Mouse (Mus musculus) MEL (cell line): ENCODE results near the gene Pcdh20. TPM values are rescaled to one million over a fixed set of nuclear protein-coding genes. Genes with fewer than 3 reads are reported as not detected.
A peak's percentile ranks its signal among the peaks of the same experiment; 100 is the strongest.

Source experiments
- DNase-seq: peaks from one replicate; pipeline ENCODE4 v3.0.0; 2011; ENCODE audit warnings: low read depth, low spot score
- H3K27ac ChIP-seq: 2 replicates; pipeline ENCODE4 v1.5.1; 2012; ENCODE audit warnings: low read depth, mild to moderate bottlenecking, control low read depth, low read length, moderate library complexity; ENCODE audit not compliant: control insufficient read depth
- H3K27me3 ChIP-seq, 2 experiments: fragments of 150-350 bp in 1 of 2; sonication (generic) in 1 of 2; 2 replicates each; pipeline ENCODE4 v1.6.1; 2012; ENCODE audit warnings: low read length in 2 of 2, mild to moderate bottlenecking in 2 of 2, improper control_type of control experiment in 1 of 2, moderate library complexity in 1 of 2; ENCODE audit not compliant: insufficient read depth in 2 of 2, control insufficient read depth in 1 of 2
- H3K36me3 ChIP-seq, 2 experiments: 2 replicates each; pipeline ENCODE4 v1.6.1; 2012 to 2014; ENCODE audit warnings: low read length in 2 of 2, improper control_type of control experiment in 1 of 2, inconsistent platforms in 1 of 2, mild to moderate bottlenecking in 1 of 2; ENCODE audit not compliant: insufficient read depth in 2 of 2, control insufficient read depth in 1 of 2
- H3K4me1 ChIP-seq, 2 experiments: fragments of 150-350 bp in 1 of 2; sonication (generic) in 1 of 2; 2 replicates each; pipeline ENCODE4 v1.6.1; 2012; ENCODE audit warnings: low read length in 2 of 2, improper control_type of control experiment in 1 of 2, mild to moderate bottlenecking in 1 of 2; ENCODE audit not compliant: insufficient read depth in 2 of 2, control insufficient read depth in 1 of 2
- H3K4me3 ChIP-seq, 2 experiments: fragments of 150-350 bp in 1 of 2; sonication (generic) in 1 of 2; 2 replicates each; pipeline ENCODE4 v1.5.1; 2012; ENCODE audit warnings: low read depth in 2 of 2, low read length in 2 of 2, mild to moderate bottlenecking in 2 of 2, moderate library complexity in 2 of 2, control low read depth in 1 of 2, improper control_type of control experiment in 1 of 2; ENCODE audit not compliant: control insufficient read depth in 1 of 2, insufficient read depth in 1 of 2
- H3K79me2 ChIP-seq: 2 replicates; pipeline ENCODE4 v1.6.1; 2012; ENCODE audit warnings: mild to moderate bottlenecking, low read length, moderate library complexity; ENCODE audit not compliant: control insufficient read depth, poor library complexity, insufficient read depth
- H3K9ac ChIP-seq: 2 replicates; pipeline ENCODE4 v1.6.1; 2012; ENCODE audit warnings: low read depth, mild to moderate bottlenecking, control low read depth, low read length, moderate library complexity; ENCODE audit not compliant: control insufficient read depth, poor library complexity, severe bottlenecking
- H3K9me3 ChIP-seq: fragments of 150-350 bp; sonication (generic); replicated peaks from 2 replicates; pipeline ENCODE4 v1.6.1; 2012; ENCODE audit warnings: mild to moderate bottlenecking, low read length, improper control_type of control experiment, moderate library complexity; ENCODE audit not compliant: insufficient read depth
- BHLHE40 ChIP-seq: IDR thresholded peaks from 2 replicates; pipeline ENCODE4 v1.6.1; 2012; ENCODE audit warnings: low read depth, mild to moderate bottlenecking, inconsistent platforms, low read length, improper control_type of control experiment, borderline replicate concordance
- CHD1 ChIP-seq: IDR thresholded peaks from 2 replicates; pipeline ENCODE4 v1.6.1; 2012; ENCODE audit warnings: low read depth, mild to moderate bottlenecking, inconsistent platforms, low read length, improper control_type of control experiment
- CHD2 ChIP-seq: IDR thresholded peaks from 2 replicates; pipeline ENCODE4 v1.6.1; 2011; ENCODE audit warnings: low read length, improper control_type of control experiment
- CTCF ChIP-seq, 3 experiments: IDR thresholded peaks in 2 of 3; conservative IDR thresholded peaks in 1 of 3; 2 replicates each; pipeline ENCODE4 v1.5.1; 2011 to 2012; ENCODE audit warnings: low read length in 3 of 3, low read depth in 2 of 3, mild to moderate bottlenecking in 2 of 3, improper control_type of control experiment in 1 of 3, inconsistent platforms in 1 of 3, mixed read lengths in 1 of 3, moderate library complexity in 1 of 3; ENCODE audit not compliant: control insufficient read depth in 1 of 3, insufficient read depth in 1 of 3, poor library complexity in 1 of 3, severe bottlenecking in 1 of 3
- E2F4 ChIP-seq: IDR thresholded peaks from 2 replicates; pipeline ENCODE4 v1.6.1; 2011; ENCODE audit warnings: low read depth, low read length, improper control_type of control experiment, borderline replicate concordance
- EP300 ChIP-seq, 2 experiments: IDR thresholded peaks; 2 replicates each; pipeline ENCODE4 v1.6.1; 2011; ENCODE audit warnings: improper control_type of control experiment in 2 of 2, low read length in 2 of 2, low read depth in 1 of 2, mild to moderate bottlenecking in 1 of 2
- HCFC1 ChIP-seq: IDR thresholded peaks from 2 replicates; pipeline ENCODE4 v1.6.1; 2012; ENCODE audit warnings: low read depth, mild to moderate bottlenecking, inconsistent platforms, low read length, improper control_type of control experiment, moderate library complexity
- JUND ChIP-seq: IDR thresholded peaks from 2 replicates; pipeline ENCODE4 v1.6.1; 2011; ENCODE audit warnings: low read depth, mild to moderate bottlenecking, improper control_type of control experiment, low read length
- KAT2A ChIP-seq: conservative IDR thresholded peaks from 2 replicates; pipeline ENCODE4 v1.6.1; 2012; ENCODE audit warnings: low read depth, low read length, improper control_type of control experiment, inconsistent platforms
- MAX ChIP-seq: IDR thresholded peaks from 2 replicates; pipeline ENCODE4 v1.6.1; 2011; ENCODE audit warnings: low read length, improper control_type of control experiment
- MAZ ChIP-seq: IDR thresholded peaks from 2 replicates; pipeline ENCODE4 v1.6.1; 2012; ENCODE audit warnings: low read depth, mild to moderate bottlenecking, inconsistent platforms, low read length, improper control_type of control experiment
- MEF2A ChIP-seq: IDR thresholded peaks from 2 replicates; pipeline ENCODE4 v1.6.1; 2014; ENCODE audit warnings: low read depth, mild to moderate bottlenecking, inconsistent platforms, low read length, improper control_type of control experiment; ENCODE audit not compliant: poor library complexity, insufficient replicate concordance, severe bottlenecking; ENCODE audit errors: extremely low read depth
- MXI1 ChIP-seq: IDR thresholded peaks from 2 replicates; pipeline ENCODE4 v1.6.1; 2011; ENCODE audit warnings: mild to moderate bottlenecking, low read depth, low read length, improper control_type of control experiment
- MYB ChIP-seq: IDR thresholded peaks from 2 replicates; pipeline ENCODE4 v1.6.1; 2011; ENCODE audit warnings: mild to moderate bottlenecking, low read depth, low read length, improper control_type of control experiment
- NELFE ChIP-seq: IDR thresholded peaks from 2 replicates; pipeline ENCODE4 v1.6.1; 2011; ENCODE audit warnings: low read depth, low read length, improper control_type of control experiment
- NRF1 ChIP-seq: IDR thresholded peaks from 2 replicates; pipeline ENCODE4 v1.6.1; 2014; ENCODE audit warnings: low read depth, mild to moderate bottlenecking, inconsistent platforms, low read length, improper control_type of control experiment, moderate library complexity; ENCODE audit not compliant: poor library complexity, insufficient read depth, severe bottlenecking
- POLR2AphosphoS2 ChIP-seq: IDR thresholded peaks from 2 replicates; pipeline ENCODE4 v1.6.1; 2011; ENCODE audit warnings: low read length, improper control_type of control experiment
- SIN3A ChIP-seq: IDR thresholded peaks from 2 replicates; pipeline ENCODE4 v1.6.1; 2012; ENCODE audit warnings: low read length, improper control_type of control experiment, inconsistent platforms
- TAL1 ChIP-seq: IDR thresholded peaks from 2 replicates; pipeline ENCODE4 v1.6.1; 2012; ENCODE audit warnings: mild to moderate bottlenecking, inconsistent platforms, low read length, moderate library complexity, mixed read lengths
- TBP ChIP-seq: IDR thresholded peaks from 2 replicates; pipeline ENCODE4 v1.8.0; 2011; ENCODE audit warnings: low read depth, low read length, improper control_type of control experiment
- USF1 ChIP-seq: IDR thresholded peaks from 2 replicates; pipeline ENCODE4 v1.6.1; 2014; ENCODE audit warnings: low read depth, mild to moderate bottlenecking, inconsistent platforms, low read length, improper control_type of control experiment, moderate library complexity
- USF2 ChIP-seq, 2 experiments: IDR thresholded peaks; 2 replicates each; pipeline ENCODE4 v1.6.1; 2011 to 2012; ENCODE audit warnings: improper control_type of control experiment in 2 of 2, low read length in 2 of 2, borderline replicate concordance in 1 of 2, inconsistent platforms in 1 of 2, low read depth in 1 of 2, mild to moderate bottlenecking in 1 of 2; ENCODE audit not compliant: insufficient read depth in 1 of 2
- ZC3H11A ChIP-seq: IDR thresholded peaks from 2 replicates; pipeline ENCODE4 v1.6.1; 2012; ENCODE audit warnings: low read depth, mild to moderate bottlenecking, inconsistent platforms, low read length, improper control_type of control experiment
- ZKSCAN1 ChIP-seq: IDR thresholded peaks from 2 replicates; pipeline ENCODE4 v1.6.1; 2012; ENCODE audit warnings: low read depth, mild to moderate bottlenecking, inconsistent platforms, low read length, improper control_type of control experiment, moderate library complexity
- ZMIZ1 ChIP-seq: IDR thresholded peaks from 2 replicates; pipeline ENCODE4 v1.6.1; 2012; ENCODE audit warnings: low read depth, mild to moderate bottlenecking, inconsistent platforms, low read length, improper control_type of control experiment, moderate library complexity
- ZNF384 ChIP-seq: IDR thresholded peaks from 2 replicates; pipeline ENCODE4 v1.6.1; 2012; ENCODE audit warnings: low read depth, mild to moderate bottlenecking, inconsistent platforms, low read length, improper control_type of control experiment
- polyA plus RNA-seq, 2 experiments: library from polyadenylated mRNA; stranded (reverse) in 1 of 2; unstranded in 1 of 2; fragments of >175 nt in 1 of 2; fragments of >200 nt in 1 of 2; gene quantifications; 2 replicates each; pipeline versions ENCODE4 v1.2.1 to v1.2.4; 2012; ENCODE audit warnings: low replicate concordance in 2 of 2, low read depth in 1 of 2; ENCODE audit not compliant: insufficient read length in 2 of 2, insufficient read depth in 1 of 2, missing spikeins in 1 of 2
- total RNA-seq: library from RNA; depleted of rRNA; stranded (reverse); fragments of 300-350 nt; gene quantifications from 2 replicates; pipeline ENCODE4 v1.2.3, GENCODE M21; 2012

The Pcdh20 gene
- total and polyA plus RNA-seq, 3 experiments, result not detected

- TF ChIP-seq USF2 (IDR thresholded peaks at IDR 0.05; ENCODE audit: borderline replicate concordance in 1 of 2, insufficient read depth in 1 of 2, low read depth in 1 of 2, low read length in 2 of 2), result no peak
- no peak for TF ChIP-seq ZKSCAN1
- TF ChIP-seq SIN3A, result no peak
- no peak for TF ChIP-seq EP300 (IDR thresholded peaks at IDR 0.05; ENCODE audit: low read depth in 1 of 2, low read length in 2 of 2)
- no peak for TF ChIP-seq MAZ
- no peak for TF ChIP-seq TAL1
- no peak for TF ChIP-seq NELFE
- TF ChIP-seq KAT2A, result no peak
- no peak for TF ChIP-seq ZMIZ1
- no peak for TF ChIP-seq JUND
- no peak for TF ChIP-seq E2F4
- no peak for TF ChIP-seq USF1
- no peak for TF ChIP-seq MEF2A
- no peak for TF ChIP-seq POLR2AphosphoS2
- no peak for TF ChIP-seq CHD1
- TF ChIP-seq MXI1, result no peak
- no peak for TF ChIP-seq CHD2
- TF ChIP-seq ZC3H11A, result peak; percentile 51
Measured at GRCm38 (mm10) chr14:88479909-88480308, 8.7 kb upstream of the Pcdh20 start (continued).

GRCm38 (mm10) chr14:88469956-88470355 lies 1.2 kb downstream of the Pcdh20 start:
- Histone ChIP-seq H3K27ac (no peak overlapping the region), H3K9ac (no peak overlapping the region), H3K27me3 (no peaks in the 10 kb centered on the region), H3K4me3 (no peak overlapping the region), H3K4me1 (no peaks in the 10 kb centered on the region), H3K9me3 (no peaks in the 10 kb centered on the region), H3K79me2 (no peaks in the 10 kb centered on the region), H3K36me3 (no peaks in the 10 kb centered on the region)
- DNase-seq, result no peak
- TF ChIP-seq EP300 (IDR thresholded peaks at IDR 0.05; ENCODE audit: low read depth in 1 of 2, low read length in 2 of 2) (no peak), ZNF384 (no peak)

DNA sequence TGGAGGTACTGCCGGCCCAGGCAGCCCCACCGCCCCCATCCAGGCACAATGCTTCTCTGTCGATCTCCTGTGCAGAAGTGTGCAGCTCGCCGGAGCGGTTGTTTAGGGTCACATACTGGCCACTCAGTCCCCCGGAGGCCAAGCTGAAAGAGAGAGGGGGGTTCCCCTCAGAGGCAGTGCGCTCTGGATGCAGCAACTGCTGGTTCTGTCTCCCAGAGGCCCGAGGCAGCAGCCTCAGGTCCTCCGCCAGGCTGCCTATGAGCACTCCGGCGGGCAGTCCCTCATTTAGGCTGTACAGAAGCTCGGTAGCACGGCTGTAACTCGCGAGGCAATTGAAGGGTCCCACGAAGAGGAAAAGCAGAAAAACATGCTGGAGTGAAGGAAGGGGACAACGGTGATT lies 1.8 kb downstream of the Pcdh20 start:
- TF ChIP-seq CHD2 (no peak), MAX (no peak), HCFC1 (no peak), NELFE (no peak), MXI1 (no peak), CTCF (IDR thresholded peaks at IDR 0.05 in 2 of 3, conservative IDR thresholded peaks at IDR 0.05 in 1 of 3; ENCODE audit: control insufficient read depth in 1 of 3, insufficient read depth in 1 of 3, low read depth in 2 of 3, low read length in 3 of 3, poor library complexity in 1 of 3, severe bottlenecking in 1 of 3) (no peak), NRF1 (no peak), POLR2AphosphoS2 (no peak), ZMIZ1 (no peak), JUND (no peak), ZC3H11A (no peak), MYB (no peak), KAT2A (no peak), ZKSCAN1 (no peak), TBP (no peak), BHLHE40 (no peak)
- H3K9ac ChIP-seq, result no peak overlapping the region
- no peaks in the 10 kb centered on the region for H3K79me2 ChIP-seq
- H3K9me3 ChIP-seq, result no peaks in the 10 kb centered on the region
- no peak overlapping the region for H3K27ac ChIP-seq
- no peaks in the 10 kb centered on the region for H3K4me1 ChIP-seq
- no peaks in the 10 kb centered on the region for H3K36me3 ChIP-seq
- no peaks in the 10 kb centered on the region for H3K27me3 ChIP-seq
- no peak overlapping the region for H3K4me3 ChIP-seq
- no peak for DNase-seq
